Mouse (Mus musculus): ENCODE data around the gene Txk.

- TF ChIP-seq POLR2A (IDR thresholded peaks at IDR 0.05; ENCODE audit: low read depth, low read length) (no peak), CTCF (IDR thresholded peaks at IDR 0.05; ENCODE audit: borderline replicate concordance, insufficient read depth, low read length) (no peak)
These were observed 38.8 kb upstream of the Txk start for GRCm38 (mm10) chr5:72791386-72791785.

Data from embryonic fibroblast, embryonic 13.5 days (primary cell).